Mouse (Mus musculus): ENCODE results near the gene Necab3. TPM values are rescaled to one million over a fixed set of nuclear protein-coding genes. Genes with fewer than 3 reads are reported as not detected.

The Necab3 gene
- total RNA-seq, 2 experiments from 2014 or later: 0.73 to 0.79 TPM

GRCm38 (mm10) chr2:154541630-154542029 lies 17.1 kb downstream of the Necab3 start:
- DNase-seq: no peak

- DNase-seq: no peak
Measured at GRCm38 (mm10) chr2:154539720-154540119, 19.0 kb downstream of the Necab3 start.

- no peak for DNase-seq
Measured at GRCm38 (mm10) chr2:154538710-154539109, 20.0 kb downstream of the Necab3 start.

- no peak for DNase-seq
Measured at GRCm38 (mm10) chr2:154538310-154538709, 20.4 kb downstream of the Necab3 start.

- DNase-seq: no peak
Measured at GRCm38 (mm10) chr2:154534704-154535270, 23.9 kb downstream of the Necab3 start.

- no peak for DNase-seq
Measured at GRCm38 (mm10) chr2:154532888-154533287, 25.8 kb downstream of the Necab3 start.

- DNase-seq: no peak
Measured at GRCm38 (mm10) chr2:154526531-154526930, 32.2 kb downstream of the Necab3 start.

GRCm38 (mm10) chr2:154525285-154525684 lies 33.4 kb downstream of the Necab3 start:
- no peak for DNase-seq

- no peak for DNase-seq
Measured at GRCm38 (mm10) chr2:154522334-154522733, 36.4 kb downstream of the Necab3 start.

- no peak for DNase-seq
Measured at GRCm38 (mm10) chr2:154521449-154521848, 37.2 kb downstream of the Necab3 start.

- DNase-seq: no peak
Measured at GRCm38 (mm10) chr2:154517424-154517823, 41.3 kb downstream of the Necab3 start.

- DNase-seq: no peak
Measured at GRCm38 (mm10) chr2:154516944-154517343, 41.7 kb downstream of the Necab3 start.

GRCm38 (mm10) chr2:154510141-154510540 lies 48.5 kb downstream of the Necab3 start:
- no peak for DNase-seq

- no peak for DNase-seq
Measured at GRCm38 (mm10) chr2:154508450-154508849, 50.2 kb downstream of the Necab3 start.

GRCm38 (mm10) chr2:154507566-154508283 lies 51.0 kb downstream of the Necab3 start:
- no peak for DNase-seq

GRCm38 (mm10) chr2:154507076-154507475 lies 51.6 kb downstream of the Necab3 start:
- no peak for DNase-seq

GRCm38 (mm10) chr2:154500758-154501157 lies 57.9 kb downstream of the Necab3 start:
- no peak for DNase-seq

GRCm38 (mm10) chr2:154499717-154500247 lies 58.9 kb downstream of the Necab3 start:
- no peak for DNase-seq

GRCm38 (mm10) chr2:154498571-154498970 lies 60.1 kb downstream of the Necab3 start:
- DNase-seq: no peak

GRCm38 (mm10) chr2:154495021-154495420 lies 63.7 kb downstream of the Necab3 start:
- DNase-seq: no peak
